Mouse (Mus musculus) midbrain, postnatal 0 days (tissue): Measurements from ENCODE around the gene Aqp5. TPM values are rescaled to one million over a fixed set of nuclear protein-coding genes. Genes with fewer than 3 reads are reported as not detected.
A peak's percentile ranks its signal among the peaks of the same experiment; 100 is the strongest.

Experiments used
- ATAC-seq: fragments of 200-750 bp; cut with Nextera tagmentation; 2 replicates; pipeline ENCODE4 v1.8.0; 2017; ENCODE audit warnings: moderate number of reproducible peaks, mild to moderate bottlenecking, moderate TSS enrichment, moderate library complexity; ENCODE audit not compliant: low FRiP score
- DNase-seq: peaks from one replicate; pipeline ENCODE4 v3.0.0-alpha.2; 2015; ENCODE audit warnings: low spot score
- H3K27ac ChIP-seq: fragments of 300-500 bp; sonication (generic); 2 replicates; pipeline ENCODE4 v1.5.1; 2014; ENCODE audit warnings: low read depth, mild to moderate bottlenecking, low read length, mixed read lengths
- H3K27me3 ChIP-seq: fragments of 300-500 bp; sonication (generic); 2 replicates; pipeline ENCODE4 v1.6.1; 2014; ENCODE audit warnings: low read length, control low read depth, mixed read lengths; ENCODE audit not compliant: insufficient read depth
- H3K36me3 ChIP-seq: fragments of 300-500 bp; sonication (generic); 2 replicates; pipeline ENCODE4 v1.6.1; 2014; ENCODE audit warnings: low read length, control low read depth, mixed read lengths; ENCODE audit not compliant: insufficient read depth
- H3K4me1 ChIP-seq: fragments of 300-500 bp; sonication (generic); 2 replicates; pipeline ENCODE4 v1.6.1; 2014; ENCODE audit warnings: mild to moderate bottlenecking, control low read depth, antibody characterized with exemption, low read length, mixed read lengths; ENCODE audit not compliant: insufficient read depth
- H3K4me2 ChIP-seq: fragments of 300-500 bp; sonication (generic); 2 replicates; pipeline ENCODE4 v1.6.1; 2014; ENCODE audit warnings: low read depth, mild to moderate bottlenecking, low read length, mixed read lengths; ENCODE audit not compliant: poor library complexity, severe bottlenecking
- H3K4me3 ChIP-seq: fragments of 300-500 bp; sonication (generic); 2 replicates; pipeline ENCODE4 v1.5.1; 2014; ENCODE audit warnings: low read depth, mild to moderate bottlenecking, low read length, moderate library complexity
- H3K9ac ChIP-seq: fragments of 300-500 bp; sonication (generic); replicated peaks from 2 replicates; pipeline ENCODE4 v1.6.1; 2014; ENCODE audit warnings: mild to moderate bottlenecking, low read length, moderate library complexity, mixed read lengths; ENCODE audit not compliant: poor library complexity, severe bottlenecking
- H3K9me3 ChIP-seq: fragments of 300-500 bp; sonication (generic); 2 replicates; pipeline ENCODE4 v1.6.1; 2016; ENCODE audit warnings: low read length, control low read depth
- CTCF ChIP-seq: IDR thresholded peaks from 2 replicates; pipeline ENCODE4 v1.5.1; 2016; ENCODE audit warnings: antibody characterized with exemption, mild to moderate bottlenecking
- WGBS: fragments of 180-500 bp; shearing (Covaris S2); extraction: QIAGEN DNeasy Blood & Tissue Kit; methylation state at CpG from one replicate; pipeline ENCODE4 v1.1.7; 2014; 5-methylcytosine and 5-hydroxymethylcytosine counted together
- polyA plus RNA-seq: library from polyadenylated mRNA; unstranded; fragments of >200 nt; fragmentation: Nextera tagmentation; extraction: Ambion mirVana; gene quantifications from 2 replicates; pipeline ENCODE4 v1.2.1, GENCODE M21; 2015
- total RNA-seq: library from RNA; depleted of rRNA; stranded (reverse); fragments of >200 nt; gene quantifications from 2 replicates; pipeline ENCODE4 v1.2.3, GENCODE M21; 2014

Aqp5 gene
- total and polyA plus RNA-seq, 2 experiments from 2014 or later, result 1.0 to 3.2 TPM

- H3K27me3 ChIP-seq, result no peaks in the 10 kb centered on the region
- H3K27ac ChIP-seq, result peak overlapping the region; percentile 27; the same call in 1 of the 2 replicates
- no peaks in the 10 kb centered on the region for H3K4me1 ChIP-seq
- H3K4me2 ChIP-seq, result no peak overlapping the region
- no peaks in the 10 kb centered on the region for H3K9me3 ChIP-seq
- no peak for DNase-seq
- no peak overlapping the region for H3K4me3 ChIP-seq
- no peaks in the 10 kb centered on the region for H3K36me3 ChIP-seq
- ATAC-seq, result no peak
- no peak for TF ChIP-seq CTCF
- 59% methylated on average over 13 of the region's 13 CpGs for WGBS
- H3K9ac ChIP-seq, result no peak overlapping the region
Measured at GRCm38 (mm10) chr15:99614273-99614672, 23.7 kb downstream of the Aqp5 start.

- TF ChIP-seq CTCF, result no peak
- Histone ChIP-seq H3K4me3 (no peak overlapping the region), H3K9ac (no peak overlapping the region; the same call in 1 of the 2 replicates), H3K4me1 (no peaks in the 10 kb centered on the region), H3K27me3 (no peaks in the 10 kb centered on the region), H3K9me3 (no peaks in the 10 kb centered on the region), H3K36me3 (no peaks in the 10 kb centered on the region), H3K27ac (peak overlapping the region; percentile 27; the same call in 1 of the 2 replicates), H3K4me2 (peak overlapping the region; percentile 21)
- peak; percentile 68 for DNase-seq
- ATAC-seq, result no peak
- WGBS, result 5% methylated on average over 12 of the region's 12 CpGs
Measured at GRCm38 (mm10) chr15:99614753-99615152, 24.2 kb downstream of the Aqp5 start.

GRCm38 (mm10) chr15:99615246-99615645 lies 24.7 kb downstream of the Aqp5 start:
- Histone ChIP-seq H3K9me3 (no peaks in the 10 kb centered on the region), H3K27me3 (no peaks in the 10 kb centered on the region), H3K4me1 (no peaks in the 10 kb centered on the region), H3K36me3 (no peaks in the 10 kb centered on the region), H3K4me2 (no peak overlapping the region), H3K4me3 (no peak overlapping the region), H3K9ac (no peak overlapping the region), H3K27ac (no peak overlapping the region)
- TF ChIP-seq CTCF, result no peak
- 28% methylated on average over 9 of the region's 9 CpGs for WGBS
- no peak for ATAC-seq
- DNase-seq, result peak; percentile 51

GRCm38 (mm10) chr15:99618595-99618994 lies 28.0 kb downstream of the Aqp5 start:
- Histone ChIP-seq H3K4me3 (no peak overlapping the region), H3K27me3 (no peaks in the 10 kb centered on the region), H3K27ac (no peak overlapping the region), H3K36me3 (0 out of 2 replicates have a peak, but pooled peaks cover 3% of the 10 kb centered on the region), H3K4me1 (no peaks in the 10 kb centered on the region), H3K9me3 (no peaks in the 10 kb centered on the region), H3K4me2 (no peak overlapping the region), H3K9ac (no peak overlapping the region)
- no peak for DNase-seq
- TF ChIP-seq CTCF, result no peak
- 92% methylated on average over 3 of the region's 3 CpGs for WGBS
- no peak for ATAC-seq

- no peak overlapping the region for H3K27ac ChIP-seq
Measured at GRCm38 (mm10) chr15:99619821-99620220, 29.2 kb downstream of the Aqp5 start.

GRCm38 (mm10) chr15:99622063-99622462 lies 31.5 kb downstream of the Aqp5 start:
- Histone ChIP-seq H3K4me2 (no peak overlapping the region), H3K4me1 (no peaks in the 10 kb centered on the region), H3K9ac (no peak overlapping the region), H3K27me3 (no peaks in the 10 kb centered on the region), H3K36me3 (0 out of 2 replicates have a peak, but pooled peaks cover 3% of the 10 kb centered on the region), H3K9me3 (no peaks in the 10 kb centered on the region), H3K27ac (no peak overlapping the region), H3K4me3 (no peak overlapping the region)
- no peak for TF ChIP-seq CTCF
- DNase-seq, result no peak
- WGBS, result 94% methylated on average over 11 of the region's 11 CpGs
- no peak for ATAC-seq

More at GRCm38 (mm10) chr15:99619821-99620220, 29.2 kb downstream of the Aqp5 start:
- no peak for DNase-seq
- no peak for ATAC-seq
- H3K9me3 ChIP-seq, result no peaks in the 10 kb centered on the region
- 0 out of 2 replicates have a peak, but pooled peaks cover 3% of the 10 kb centered on the region for H3K36me3 ChIP-seq
- H3K4me2 ChIP-seq, result no peak overlapping the region
- no peaks in the 10 kb centered on the region for H3K27me3 ChIP-seq
- 73% methylated on average over 4 of the region's 4 CpGs for WGBS
- H3K4me1 ChIP-seq, result no peaks in the 10 kb centered on the region
- H3K9ac ChIP-seq, result no peak overlapping the region
- H3K4me3 ChIP-seq, result no peak overlapping the region
- TF ChIP-seq CTCF, result no peak
